Mouse (Mus musculus) forebrain, embryonic 11.5 days (tissue): ENCODE measurements around the gene Gng12. TPM values are rescaled to one million over a fixed set of nuclear protein-coding genes. Genes with fewer than 3 reads are reported as not detected.

Source experiments
- ATAC-seq: fragments of 200-750 bp; cut with Nextera tagmentation; replicated peaks from 2 replicates; pipeline ENCODE4 v1.8.0; 2017; ENCODE audit warnings: moderate TSS enrichment; ENCODE audit not compliant: low FRiP score
- DNase-seq: peaks from one replicate; pipeline ENCODE4 v3.0.0-alpha.2; 2017; ENCODE audit warnings: low spot score
- H3K27ac ChIP-seq: fragments of 300-500 bp; sonication (generic); 2 replicates; pipeline ENCODE4 v1.5.1; 2014; ENCODE audit warnings: low read depth, low read length
- H3K27me3 ChIP-seq: fragments of 300-500 bp; sonication (generic); 2 replicates; pipeline ENCODE4 v1.6.1; 2014; ENCODE audit warnings: mild to moderate bottlenecking, low read length, mixed read lengths; ENCODE audit not compliant: control insufficient read depth, insufficient read depth
- H3K36me3 ChIP-seq: fragments of 300-500 bp; sonication (generic); 2 replicates; pipeline ENCODE4 v1.6.1; 2014; ENCODE audit warnings: mild to moderate bottlenecking, low read length, moderate library complexity, mixed read lengths; ENCODE audit not compliant: control insufficient read depth, insufficient read depth
- H3K4me1 ChIP-seq: fragments of 300-500 bp; sonication (generic); replicated peaks from 2 replicates; pipeline ENCODE4 v1.6.1; 2014; ENCODE audit warnings: low read length, mixed read lengths; ENCODE audit not compliant: control insufficient read depth, insufficient read depth
- H3K4me2 ChIP-seq: fragments of 300-500 bp; sonication (generic); 2 replicates; pipeline ENCODE4 v1.6.1; 2014; ENCODE audit warnings: low read depth, mild to moderate bottlenecking, low read length, moderate library complexity, mixed read lengths; ENCODE audit not compliant: severe bottlenecking
- H3K4me3 ChIP-seq: fragments of 300-500 bp; sonication (generic); 2 replicates; pipeline ENCODE4 v1.5.1; 2014; ENCODE audit warnings: low read depth, low read length
- H3K9ac ChIP-seq: fragments of 300-500 bp; sonication (generic); 2 replicates; pipeline ENCODE4 v1.6.1; 2014; ENCODE audit warnings: low read length
- H3K9me3 ChIP-seq: fragments of 300-500 bp; sonication (generic); 2 replicates; pipeline ENCODE4 v1.6.1; 2016; ENCODE audit warnings: low read length, mixed read lengths; ENCODE audit not compliant: control insufficient read depth
- WGBS: fragments of 180-500 bp; shearing (Covaris S2); extraction: QIAGEN DNeasy Blood & Tissue Kit; methylation state at CpG from one replicate; pipeline ENCODE4 v1.1.7; 2014; 5-methylcytosine and 5-hydroxymethylcytosine counted together
- polyA plus RNA-seq: library from polyadenylated mRNA; unstranded; fragments of >200 nt; fragmentation: Nextera tagmentation; extraction: Ambion mirVana; gene quantifications from 2 replicates; pipeline ENCODE4 v1.2.1, GENCODE M21; 2014

Gng12 gene
- polyA plus RNA-seq, 1 experiment from 2014 or later: 46.2 TPM

GRCm38 (mm10) chr6:67057574-67057973 is 161.4 kb downstream of the Gng12 start:
- Histone ChIP-seq H3K9me3 (no peaks in the 10 kb centered on the region), H3K4me2 (no peak overlapping the region), H3K27me3 (no peaks in the 10 kb centered on the region), H3K9ac (no peak overlapping the region), H3K36me3 (no peaks in the 10 kb centered on the region), H3K4me3 (no peak overlapping the region), H3K27ac (no peak overlapping the region), H3K4me1 (no peaks in the 10 kb centered on the region)
- WGBS: 83% methylated on average over 5 of the region's 5 CpGs
- no peak for DNase-seq
- ATAC-seq: no peak

GRCm38 (mm10) chr6:67057991-67058696 is 161.9 kb downstream of the Gng12 start:
- Histone ChIP-seq H3K36me3 (no peaks in the 10 kb centered on the region), H3K4me3 (no peak overlapping the region), H3K9me3 (no peaks in the 10 kb centered on the region), H3K27ac (no peak overlapping the region), H3K4me2 (no peak overlapping the region), H3K27me3 (no peaks in the 10 kb centered on the region), H3K9ac (no peak overlapping the region), H3K4me1 (no peaks in the 10 kb centered on the region)
- DNase-seq (no peak), ATAC-seq (no peak)
- WGBS: 89% methylated on average over 7 of the region's 7 CpGs

- Histone ChIP-seq H3K4me3 (no peak overlapping the region), H3K4me1 (no peaks in the 10 kb centered on the region), H3K9ac (no peak overlapping the region), H3K27ac (no peak overlapping the region), H3K27me3 (no peaks in the 10 kb centered on the region), H3K9me3 (no peaks in the 10 kb centered on the region), H3K4me2 (no peak overlapping the region), H3K36me3 (no peaks in the 10 kb centered on the region)
- 88% methylated on average over 5 of the region's 5 CpGs for WGBS
- DNase-seq: no peak
- ATAC-seq: no peak
Observed at GRCm38 (mm10) chr6:67060057-67060456, 163.9 kb downstream of the Gng12 start.

GRCm38 (mm10) chr6:67069219-67069762 is 173.1 kb downstream of the Gng12 start:
- Histone ChIP-seq H3K4me1 (no peaks in the 10 kb centered on the region), H3K4me2 (no peak overlapping the region), H3K27me3 (no peaks in the 10 kb centered on the region), H3K27ac (no peak overlapping the region), H3K36me3 (no peaks in the 10 kb centered on the region), H3K9me3 (no peaks in the 10 kb centered on the region), H3K4me3 (no peak overlapping the region), H3K9ac (no peak overlapping the region)
- 85% methylated on average over 8 of the region's 8 CpGs for WGBS
- no peak for DNase-seq
- ATAC-seq: no peak

GRCm38 (mm10) chr6:67069800-67070315 is 173.7 kb downstream of the Gng12 start:
- no peak for DNase-seq
- Histone ChIP-seq H3K4me3 (no peak overlapping the region), H3K36me3 (no peaks in the 10 kb centered on the region), H3K9me3 (no peaks in the 10 kb centered on the region), H3K4me1 (no peaks in the 10 kb centered on the region), H3K27ac (no peak overlapping the region), H3K4me2 (no peak overlapping the region), H3K9ac (no peak overlapping the region), H3K27me3 (no peaks in the 10 kb centered on the region)
- 72% methylated on average over 9 of the region's 9 CpGs for WGBS
- no peak for ATAC-seq

Other genes starting within 250 kb of the Gng12 start
- gene Vmn1r35, start 210.5 kb upstream of the Gng12 start, polyA plus RNA-seq: not detected in 2 replicates
- not detected in 2 replicates for gene Vmn1r36, start 177.2 kb upstream of the Gng12 start, polyA plus RNA-seq
- gene Vmn1r37, start 167.0 kb upstream of the Gng12 start, polyA plus RNA-seq: not detected in 2 replicates
- gene Vmn1r38, start 113.8 kb upstream of the Gng12 start, polyA plus RNA-seq: not detected in 2 replicates
- gene Vmn1r39, start 85.8 kb upstream of the Gng12 start, polyA plus RNA-seq: not detected in 2 replicates
- 19.7 and 23.2 TPM in 2 replicates for gene Gadd45a, start 141.1 kb downstream of the Gng12 start, polyA plus RNA-seq